Mouse (Mus musculus) testis, adult 2 months (tissue): Measurements from ENCODE around the gene Sema3g. TPM values are rescaled to one million over a fixed set of nuclear protein-coding genes. Genes with fewer than 3 reads are reported as not detected.

Experiments
- H3K27ac ChIP-seq: fragments of 200-500 bp; 2 replicates; pipeline ENCODE4 v1.5.1; 2012; ENCODE audit warnings: low read depth, low read length; ENCODE audit not compliant: control insufficient read depth, insufficient read depth
- H3K27me3 ChIP-seq: fragments of 200-500 bp; 2 replicates; pipeline ENCODE4 v1.6.1; 2012; ENCODE audit warnings: mild to moderate bottlenecking, low read length, moderate library complexity; ENCODE audit not compliant: control insufficient read depth, insufficient read depth
- H3K36me3 ChIP-seq: fragments of 200-500 bp; 2 replicates; pipeline ENCODE4 v1.6.1; 2012; ENCODE audit warnings: mild to moderate bottlenecking, low read length; ENCODE audit not compliant: control insufficient read depth, insufficient read depth
- H3K4me1 ChIP-seq: fragments of 200-500 bp; 2 replicates; pipeline ENCODE4 v1.6.1; 2012; ENCODE audit warnings: low read length; ENCODE audit not compliant: control insufficient read depth, insufficient read depth
- H3K4me3 ChIP-seq: fragments of 200-500 bp; 2 replicates; pipeline ENCODE4 v1.5.1; 2012; ENCODE audit warnings: low read depth, mild to moderate bottlenecking, low read length, moderate library complexity, mixed read lengths; ENCODE audit not compliant: control insufficient read depth
- CTCF ChIP-seq: fragments of 200-500 bp; IDR thresholded peaks from 2 replicates; pipeline ENCODE4 v1.5.1; 2012; ENCODE audit warnings: low read depth, mild to moderate bottlenecking, inconsistent platforms, low read length, moderate library complexity; ENCODE audit not compliant: control insufficient read depth, insufficient read depth, insufficient replicate concordance
- POLR2A ChIP-seq: fragments of 200-500 bp; IDR thresholded peaks from 2 replicates; pipeline ENCODE4 v1.6.1; 2012; ENCODE audit warnings: low read depth, mild to moderate bottlenecking, inconsistent platforms, low read length, moderate library complexity; ENCODE audit not compliant: control insufficient read depth
- polyA plus RNA-seq: library from polyadenylated mRNA; depleted of rRNA; stranded (reverse); fragments of >200 nt; gene quantifications from 2 replicates; pipeline ENCODE4 v1.2.3, GENCODE M21; 2012

Sema3g gene
- polyA plus RNA-seq, 1 experiment, result 0.79 TPM

- TF ChIP-seq CTCF (no peak), POLR2A (no peak)
- no peak overlapping the region for H3K4me3 ChIP-seq
- no peaks in the 10 kb centered on the region for H3K27me3 ChIP-seq
- H3K4me1 ChIP-seq, result peaks cover 2% of the 10 kb centered on the region
- H3K36me3 ChIP-seq, result no peaks in the 10 kb centered on the region
- H3K27ac ChIP-seq, result no peak overlapping the region
Observed at GRCm38 (mm10) chr14:31230442-31230841, 12.8 kb downstream of the Sema3g start.

GRCm38 (mm10) chr14:31232404-31233069, 14.9 kb downstream of the Sema3g start:
- no peaks in the 10 kb centered on the region for H3K27me3 ChIP-seq
- H3K27ac ChIP-seq, result no peak overlapping the region
- peaks cover 2% of the 10 kb centered on the region; the same call in 1 of the 2 replicates for H3K36me3 ChIP-seq
- no peak for TF ChIP-seq CTCF
- TF ChIP-seq POLR2A, result no peak
- no peak overlapping the region for H3K4me3 ChIP-seq
- H3K4me1 ChIP-seq, result peaks cover 2% of the 10 kb centered on the region

- peaks cover 3% of the 10 kb centered on the region for H3K36me3 ChIP-seq
- no peaks in the 10 kb centered on the region for H3K27me3 ChIP-seq
- TF ChIP-seq POLR2A (no peak), CTCF (no peak)
- no peaks in the 10 kb centered on the region for H3K4me1 ChIP-seq
- no peak overlapping the region for H3K27ac ChIP-seq
- H3K4me3 ChIP-seq, result no peak overlapping the region
Observed at GRCm38 (mm10) chr14:31233070-31233995, 15.7 kb downstream of the Sema3g start.

GRCm38 (mm10) chr14:31233996-31234591, 16.4 kb downstream of the Sema3g start:
- TF ChIP-seq CTCF, result peak; percentile 37; the same call in 1 of the 2 replicates
- TF ChIP-seq POLR2A, result no peak
- Histone ChIP-seq H3K27ac (no peak overlapping the region), H3K27me3 (no peaks in the 10 kb centered on the region), H3K4me3 (no peak overlapping the region), H3K36me3 (peaks cover 3% of the 10 kb centered on the region), H3K4me1 (no peaks in the 10 kb centered on the region)

- H3K4me1 ChIP-seq, result no peaks in the 10 kb centered on the region
- peaks cover 3% of the 10 kb centered on the region for H3K36me3 ChIP-seq
- TF ChIP-seq POLR2A, result no peak
- TF ChIP-seq CTCF, result no peak
- H3K27ac ChIP-seq, result no peak overlapping the region
- H3K4me3 ChIP-seq, result peak overlapping the region; percentile 35
- H3K27me3 ChIP-seq, result no peaks in the 10 kb centered on the region
Observed at GRCm38 (mm10) chr14:31237101-31237882, 19.6 kb downstream of the Sema3g start.

GRCm38 (mm10) chr14:31240528-31240927, 22.9 kb downstream of the Sema3g start:
- TF ChIP-seq CTCF (no peak), POLR2A (no peak)
- no peak overlapping the region for H3K4me3 ChIP-seq
- no peak overlapping the region for H3K27ac ChIP-seq
- H3K36me3 ChIP-seq, result peaks cover 3% of the 10 kb centered on the region
- no peaks in the 10 kb centered on the region for H3K4me1 ChIP-seq
- no peaks in the 10 kb centered on the region for H3K27me3 ChIP-seq

- H3K27me3 ChIP-seq, result no peaks in the 10 kb centered on the region
- no peak overlapping the region for H3K27ac ChIP-seq
- H3K4me1 ChIP-seq, result no peaks in the 10 kb centered on the region
- H3K36me3 ChIP-seq, result peaks cover 1% of the 10 kb centered on the region
- TF ChIP-seq POLR2A (no peak), CTCF (no peak)
- no peak overlapping the region for H3K4me3 ChIP-seq
Observed at GRCm38 (mm10) chr14:31244777-31245176, 27.1 kb downstream of the Sema3g start.
